Mouse (Mus musculus): ENCODE measurements around the gene Tlx3.

Tlx3 gene

GRCm38 (mm10) chr11:33197133-33197514 lies 6.3 kb downstream of the Tlx3 start:
- DNase-seq: no peak

GRCm38 (mm10) chr11:33196447-33197132 lies 6.8 kb downstream of the Tlx3 start:
- DNase-seq: no peak

- no peak for DNase-seq
Measured at GRCm38 (mm10) chr11:33195531-33196446, 7.6 kb downstream of the Tlx3 start.

- DNase-seq: no peak
Measured at GRCm38 (mm10) chr11:33195061-33195460, 8.3 kb downstream of the Tlx3 start.

GRCm38 (mm10) chr11:33193695-33194094 lies 9.7 kb downstream of the Tlx3 start:
- DNase-seq: no peak

- DNase-seq: no peak
Measured at GRCm38 (mm10) chr11:33181804-33182203, 21.6 kb downstream of the Tlx3 start.

- DNase-seq: no peak
Measured at GRCm38 (mm10) chr11:33180701-33181116, 22.7 kb downstream of the Tlx3 start.

GRCm38 (mm10) chr11:33179802-33180201 lies 23.6 kb downstream of the Tlx3 start:
- no peak for DNase-seq

- peak; percentile 28 for DNase-seq
Measured at GRCm38 (mm10) chr11:33176525-33177245, 26.7 kb downstream of the Tlx3 start.

GRCm38 (mm10) chr11:33175768-33176167 lies 27.6 kb downstream of the Tlx3 start:
- no peak for DNase-seq

GRCm38 (mm10) chr11:33170489-33170888 lies 32.9 kb downstream of the Tlx3 start:
- DNase-seq: peak; percentile 61

- peak; percentile 100 for DNase-seq
Measured at GRCm38 (mm10) chr11:33162998-33163506, 40.3 kb downstream of the Tlx3 start, which contains the start of gene Npm1. Npm1 (minus strand) TSS chr11:33163206.

- peak; percentile 79 for DNase-seq
Measured at GRCm38 (mm10) chr11:33162211-33162997, 41.0 kb downstream of the Tlx3 start.

GRCm38 (mm10) chr11:33159741-33160140 lies 43.6 kb downstream of the Tlx3 start:
- no peak for DNase-seq

GRCm38 (mm10) chr11:33157453-33158196 lies 45.8 kb downstream of the Tlx3 start:
- no peak for DNase-seq

GRCm38 (mm10) chr11:33156436-33157015 lies 46.9 kb downstream of the Tlx3 start:
- no peak for DNase-seq

- DNase-seq: no peak
Measured at GRCm38 (mm10) chr11:33154459-33154858, 48.9 kb downstream of the Tlx3 start.

- no peak for DNase-seq
Measured at GRCm38 (mm10) chr11:33152997-33153396, 50.4 kb downstream of the Tlx3 start.

GRCm38 (mm10) chr11:33151780-33152145 lies 51.6 kb downstream of the Tlx3 start:
- DNase-seq: no peak

- DNase-seq: no peak
Measured at GRCm38 (mm10) chr11:33151128-33151779, 52.1 kb downstream of the Tlx3 start.
